Mouse (Mus musculus) thymus, adult 18-20 months (tissue): Measurements from ENCODE around the gene Wdr91.
A peak's percentile ranks its signal among the peaks of the same experiment; 100 is the strongest.

Experiments
- DNase-seq, 2 experiments: peaks; one replicate each; pipeline ENCODE4 v3.0.0; 2022; ENCODE audit warnings: mixed read lengths in 2 of 2

Wdr91 gene

GRCm38 (mm10) chr6:34877509-34878321, 33.0 kb downstream of the Wdr91 start, which contains the start of gene Cyren:
Gene Cyren (minus strand): TSS chr6:34878060.
- DNase-seq: peak; percentile 89 to 90

DNA sequence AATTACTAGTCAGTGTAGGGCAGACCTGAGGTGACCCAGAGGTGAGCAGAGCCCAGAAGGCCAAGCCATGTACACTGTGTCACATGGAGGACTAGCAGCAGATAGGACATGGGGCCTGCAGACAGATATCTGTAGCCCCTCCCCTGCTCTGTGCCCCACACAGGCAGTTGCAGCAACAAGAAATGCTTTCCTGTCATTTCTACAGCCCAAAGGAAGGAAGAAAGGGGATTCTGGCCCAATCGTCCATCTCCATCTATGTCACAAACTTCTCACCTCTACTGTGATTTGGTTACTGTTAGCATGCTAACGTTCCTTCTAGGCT, 33.9 kb downstream of the Wdr91 start:
- no peak for DNase-seq

- DNase-seq: peak in 1 of 2 experiments; percentile 39
Observed at GRCm38 (mm10) chr6:34875966-34876834, 34.5 kb downstream of the Wdr91 start.

DNA sequence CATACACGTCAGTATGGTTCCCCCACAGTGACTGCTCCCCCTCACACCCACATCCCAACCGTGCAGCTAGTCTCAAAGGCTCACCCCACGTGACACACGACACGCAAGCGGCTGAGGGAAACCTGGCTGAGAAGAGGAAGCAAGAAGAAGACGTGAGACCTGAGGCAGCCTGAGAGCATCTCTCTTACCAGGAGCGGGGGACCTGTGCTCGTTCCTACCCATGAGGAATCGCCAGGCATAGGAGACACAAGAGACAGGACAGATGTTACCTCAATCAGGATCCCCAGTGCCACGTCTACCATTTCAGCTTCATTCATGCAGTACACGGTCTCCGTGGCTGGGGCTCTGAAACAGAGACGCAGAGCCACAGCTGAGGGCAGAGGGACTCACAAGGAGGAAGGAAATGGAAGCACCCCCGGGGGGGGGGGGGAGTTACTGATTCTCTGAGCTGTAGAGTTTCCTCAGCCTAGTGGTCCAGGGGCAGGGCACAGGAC, 35.4 kb downstream of the Wdr91 start:
- DNase-seq: peak; percentile 84 to 90

- no peak for DNase-seq
Observed at GRCm38 (mm10) chr6:34874101-34874921, 36.4 kb downstream of the Wdr91 start.

GRCm38 (mm10) chr6:34872871-34873270, 37.8 kb downstream of the Wdr91 start:
- no peak for DNase-seq

DNA sequence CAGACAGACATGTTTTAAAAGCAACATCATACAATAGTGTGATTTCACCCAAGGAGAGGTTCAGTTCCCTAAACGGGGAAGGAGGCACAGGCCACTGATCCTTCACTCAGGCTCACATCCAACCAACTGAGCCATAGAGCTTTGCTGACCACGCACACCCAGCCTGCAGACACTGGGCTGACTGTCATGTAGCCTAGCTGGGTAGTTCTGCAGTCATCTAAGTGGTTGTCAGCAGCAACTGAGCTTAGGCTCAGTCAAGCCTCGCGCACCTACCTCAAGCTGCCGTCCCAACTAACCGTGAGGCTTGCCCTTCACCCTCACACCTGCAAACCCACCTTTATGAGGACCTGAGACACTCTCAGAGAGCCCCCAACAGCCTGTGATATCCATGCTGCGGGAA, 38.7 kb downstream of the Wdr91 start:
- no peak for DNase-seq

DNA sequence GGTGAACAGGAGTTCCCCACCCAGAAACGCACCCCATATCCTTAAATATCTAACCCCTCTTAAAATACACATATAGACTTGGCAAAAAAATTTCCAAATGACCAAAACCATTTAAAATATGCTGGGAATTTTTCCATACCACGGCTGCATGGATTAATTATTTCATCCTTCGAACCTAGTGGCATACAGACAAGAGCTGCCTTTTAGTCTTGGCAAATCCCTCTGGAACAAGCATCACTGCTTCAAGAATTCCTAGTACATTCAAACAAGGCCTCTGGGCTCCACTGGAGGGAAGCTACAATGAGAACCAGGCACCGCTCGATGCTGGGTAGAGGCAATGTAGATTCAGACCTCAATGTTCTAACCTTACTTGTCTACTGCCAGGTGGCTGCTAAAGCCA, 40.0 kb downstream of the Wdr91 start:
- no peak for DNase-seq

DNA sequence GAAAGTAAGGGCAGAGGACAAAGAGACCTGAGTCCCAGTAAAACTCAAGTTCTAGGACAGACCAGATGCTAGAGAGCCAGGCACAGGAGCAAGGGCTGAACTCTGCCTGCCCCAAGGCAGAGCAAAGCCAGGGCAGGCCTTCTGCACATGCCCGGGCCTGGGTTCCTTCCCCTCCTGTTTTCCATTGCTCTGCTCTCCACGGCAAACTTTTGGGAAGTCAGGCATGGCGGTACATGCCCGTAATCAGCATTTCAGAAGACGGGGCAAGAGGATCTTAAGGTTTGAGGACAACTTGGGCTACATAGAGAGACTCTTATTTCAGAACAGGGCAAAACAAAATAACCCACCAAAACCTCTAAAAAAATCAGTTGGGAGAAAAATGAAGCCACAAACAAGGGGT, 40.5 kb downstream of the Wdr91 start:
- no peak for DNase-seq

GRCm38 (mm10) chr6:34869225-34869915, 41.3 kb downstream of the Wdr91 start:
- peak in 1 of 2 experiments; percentile 65 for DNase-seq

DNA sequence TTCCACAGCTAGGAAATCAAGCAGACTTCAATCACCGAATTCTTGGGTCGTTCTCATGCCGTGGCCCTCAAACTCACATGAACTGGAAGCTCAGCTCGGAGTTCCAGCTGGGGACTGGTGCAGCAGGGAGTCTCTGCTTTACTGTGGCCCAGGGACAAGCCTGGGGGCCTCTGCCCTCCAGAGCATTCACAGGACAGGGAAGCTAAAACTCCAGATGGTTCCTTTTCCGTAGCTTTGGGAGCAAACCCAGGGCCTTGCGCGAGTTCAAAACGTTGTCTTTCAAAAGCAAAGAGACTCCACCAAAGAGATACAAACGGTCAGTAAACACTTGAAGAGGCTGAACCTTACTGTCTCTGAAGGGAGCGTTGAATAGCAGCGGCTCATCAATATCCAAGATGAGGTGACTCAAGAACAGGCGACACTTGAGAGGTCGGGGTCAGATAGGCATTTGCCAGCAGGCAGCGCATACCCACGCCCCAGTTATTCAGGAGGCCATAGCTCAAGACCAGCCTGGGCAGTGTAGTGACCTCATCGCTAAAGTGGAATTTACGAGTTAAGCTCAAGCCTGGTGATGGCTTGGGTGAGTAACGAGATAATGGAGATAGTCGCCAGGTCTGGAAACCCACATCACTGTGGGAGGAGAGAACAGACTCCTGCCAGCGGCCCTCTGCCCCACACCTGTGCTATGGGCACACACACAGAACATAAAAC, 42.0 kb downstream of the Wdr91 start:
- DNase-seq: no peak

- DNase-seq: no peak
Observed at GRCm38 (mm10) chr6:34867995-34868350, 42.7 kb downstream of the Wdr91 start.

GRCm38 (mm10) chr6:34867301-34867994, 43.2 kb downstream of the Wdr91 start:
- no peak for DNase-seq

- DNase-seq: no peak
Observed at GRCm38 (mm10) chr6:34866786-34867185, 43.9 kb downstream of the Wdr91 start.

GRCm38 (mm10) chr6:34865711-34866593, 44.7 kb downstream of the Wdr91 start:
- no peak for DNase-seq

GRCm38 (mm10) chr6:34865213-34865612, 45.5 kb downstream of the Wdr91 start:
- no peak for DNase-seq

- DNase-seq: no peak
Observed at GRCm38 (mm10) chr6:34863786-34864514, 46.7 kb downstream of the Wdr91 start.

DNA sequence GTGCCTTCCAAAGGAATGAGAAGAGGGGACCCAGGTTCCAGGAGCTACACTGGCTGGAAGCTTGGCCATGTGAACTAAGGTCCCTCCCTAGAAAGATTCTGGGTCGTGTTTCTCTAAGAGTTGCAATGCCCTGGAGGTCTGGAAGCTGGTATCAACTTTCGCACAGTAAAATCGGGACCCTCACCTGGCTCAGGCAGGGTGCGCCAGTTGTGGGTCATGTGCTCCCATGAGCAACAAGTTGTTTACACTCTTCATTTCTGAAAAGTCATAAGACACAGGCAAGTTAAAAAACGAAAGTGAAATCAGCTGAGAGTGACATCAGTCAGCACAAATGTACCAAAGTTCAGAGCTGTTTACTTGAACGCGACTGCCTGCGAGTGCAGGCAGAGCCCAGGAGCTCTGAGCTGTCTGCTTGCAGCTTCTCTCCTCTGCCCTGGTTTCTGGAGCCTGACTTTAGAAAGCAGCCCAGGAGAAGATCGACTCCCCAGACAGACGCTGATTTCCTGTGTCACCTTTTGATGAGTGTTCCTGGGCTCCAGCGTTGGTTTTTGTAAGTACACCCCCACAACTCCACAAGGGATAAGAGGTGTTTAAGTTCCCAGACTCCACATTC, 47.8 kb downstream of the Wdr91 start, which contains the start of gene Tmem140:
Gene Tmem140 (plus strand): TSS at position 356 of the 613 bp plus-strand sequence.
- peak in 1 of 2 experiments; percentile 64 for DNase-seq

DNA sequence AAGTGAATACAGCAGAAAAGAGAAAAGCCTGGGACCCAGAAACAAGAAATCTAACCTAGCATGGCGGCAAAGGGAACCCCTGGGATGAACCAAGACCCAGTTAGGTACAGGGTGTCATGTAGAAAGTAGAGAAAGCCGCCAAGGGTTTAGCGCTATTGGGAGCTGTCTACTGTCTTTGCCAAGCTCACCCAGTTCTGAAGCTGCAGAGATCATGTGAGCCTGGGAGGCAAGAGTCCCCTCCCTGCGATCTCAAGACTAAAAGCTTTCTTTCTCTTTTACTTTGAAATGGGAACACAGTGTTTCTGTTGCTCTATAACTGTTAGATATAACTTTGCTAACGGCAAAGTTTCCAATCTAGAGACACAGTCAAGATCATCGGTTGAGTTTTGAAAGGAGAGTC, 48.3 kb downstream of the Wdr91 start:
- no peak for DNase-seq
